Mouse (Mus musculus) layer of hippocampus, adult 2 months (tissue): ENCODE results near the gene Svs2. TPM values are rescaled to one million over a fixed set of nuclear protein-coding genes. Genes with fewer than 3 reads are reported as not detected.
"Not testable (repeated sequence)": the region's sequence is repeated elsewhere in the genome, so short reads cannot be mapped to it uniquely, and the experiment has no call there.

Experiments used
- DNase-seq, 2 experiments: peaks; one replicate each; pipeline ENCODE4 v3.0.0; 2022; ENCODE audit warnings: low spot score in 2 of 2
- H3K27ac ChIP-seq: fragments of 200-600 bp; 2 replicates; pipeline ENCODE4 v1.8.1; 2022
- H3K4me3 ChIP-seq: fragments of 200-600 bp; 2 replicates; pipeline ENCODE4 v1.8.1; 2022; ENCODE audit warnings: mild to moderate bottlenecking
- CTCF ChIP-seq: fragments of 200-600 bp; conservative IDR thresholded peaks from 2 replicates; pipeline ENCODE4 v1.8.1; 2022; ENCODE audit warnings: antibody characterized with exemption, mild to moderate bottlenecking, moderate library complexity
- long read RNA-seq, 2 experiments: library from polyadenylated mRNA; stranded (forward); transcript quantifications; one replicate each; pipeline ENCODE4 v2.0.0; 2021; ENCODE audit warnings: borderline mapping rate in 2 of 2
- total RNA-seq, 2 experiments: library from RNA; stranded (reverse); gene quantifications; 2 replicates each; pipeline ENCODE4 v1.2.3; 2021

The Svs2 gene
- total RNA-seq, result not detected
- long read RNA-seq, experiment 1, result 0 reads
- long read RNA-seq, experiment 2, result 0 reads

DNA sequence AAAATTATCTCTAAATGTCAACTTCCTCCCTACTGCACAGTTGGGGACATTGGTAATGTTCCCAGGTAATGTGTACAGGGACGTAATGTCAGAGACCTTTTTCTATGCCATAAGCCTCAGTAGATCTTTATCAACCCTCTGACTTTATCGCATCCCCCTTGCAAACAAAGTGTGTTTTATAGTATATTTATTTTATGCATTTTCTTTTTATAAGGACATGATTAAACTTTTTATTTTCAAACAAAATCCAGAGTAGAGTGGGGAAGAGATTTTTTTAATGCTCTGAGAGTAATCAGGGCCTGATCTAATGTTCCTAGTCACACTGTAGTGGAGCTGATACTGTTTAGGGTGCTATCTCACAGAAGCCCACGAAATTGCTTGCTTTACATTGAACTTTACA lies at the start of gene Svs2:
TSS of gene Svs2 (minus strand) at position 101 of the 400 bp plus-strand sequence.
- Histone ChIP-seq H3K27ac (no peak within 1 kb of the TSS), H3K4me3 (no peak within 1 kb of the TSS)
- no peak for TF ChIP-seq CTCF
- DNase-seq, result no peak

DNA sequence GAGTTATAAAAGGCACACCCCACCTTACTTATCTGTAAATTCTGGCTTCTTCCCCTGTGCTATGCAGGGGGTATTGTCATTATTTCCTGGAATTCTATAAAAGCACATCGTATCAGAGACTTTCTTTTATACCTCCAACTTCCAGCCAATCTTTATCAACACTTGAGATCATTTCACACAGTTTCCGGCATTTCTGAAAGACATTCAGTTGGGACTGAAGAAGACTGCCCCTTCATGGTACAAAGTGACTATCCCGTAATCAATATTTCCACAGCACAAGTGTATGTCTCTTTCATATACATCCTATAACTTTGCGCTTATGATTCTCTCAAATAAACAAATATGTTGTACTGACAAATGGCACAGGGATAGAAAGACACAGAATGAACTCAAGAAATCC lies 40.1 kb upstream of the Svs2 start, which contains the start of gene Svs4:
TSS of gene Svs4 (minus strand) at position 101 of the 400 bp plus-strand sequence.
- DNase-seq, result no peak
- no peak for TF ChIP-seq CTCF
- no peak within 1 kb of the TSS for H3K4me3 ChIP-seq
- H3K27ac ChIP-seq, result no peak within 1 kb of the TSS

DNA sequence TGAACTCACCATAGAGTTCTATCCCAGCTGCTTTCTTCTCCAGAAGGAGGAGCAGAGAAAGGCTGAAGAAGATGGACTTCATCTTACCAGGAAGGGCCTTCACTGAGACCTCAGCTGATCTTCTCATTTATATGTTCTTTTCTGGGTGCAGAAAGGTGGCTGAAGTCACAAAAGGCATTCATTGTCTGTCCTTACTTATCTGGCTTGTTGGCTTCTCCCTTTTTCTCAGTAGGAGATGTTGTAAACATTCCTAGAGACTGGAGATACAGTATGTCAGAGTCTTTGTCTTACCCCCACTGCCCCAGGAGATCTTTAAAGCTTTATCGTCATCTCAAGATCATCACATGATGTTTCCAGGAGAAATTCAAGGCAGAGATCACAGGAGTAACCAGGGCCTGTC lies 18.3 kb upstream of the Svs2 start, which contains the start of gene Svs3b:
TSS of gene Svs3b (minus strand) at position 101 of the 400 bp plus-strand sequence.
- not testable (repeated sequence) for H3K4me3 ChIP-seq, H3K27ac ChIP-seq, DNase-seq

- no peak for DNase-seq
- H3K27ac ChIP-seq, result no peak overlapping the region
- no peak overlapping the region for H3K4me3 ChIP-seq
- no peak for TF ChIP-seq CTCF
Measured at GRCm38 (mm10) chr2:164232671-164233070, 5.6 kb downstream of the Svs2 start.

- Histone ChIP-seq H3K4me3 (no peak overlapping the region), H3K27ac (no peak overlapping the region)
- no peak for DNase-seq
- no peak for TF ChIP-seq CTCF
Measured at GRCm38 (mm10) chr2:164228361-164229070, 9.8 kb downstream of the Svs2 start.

- DNase-seq, result no peak
- TF ChIP-seq CTCF, result no peak
- H3K4me3 ChIP-seq, result no peak within 1 kb of the TSS
- no peak within 1 kb of the TSS for H3K27ac ChIP-seq
Measured at GRCm38 (mm10) chr2:164221522-164221921, 16.7 kb downstream of the Svs2 start, which contains the start of gene Wfdc15b. Gene Wfdc15b, minus strand, starts transcription at chr2:164221660.

- DNase-seq, result no peak
- no peak overlapping the region for H3K4me3 ChIP-seq
- no peak overlapping the region for H3K27ac ChIP-seq
- no peak for TF ChIP-seq CTCF
Measured at GRCm38 (mm10) chr2:164219295-164219694, 19.0 kb downstream of the Svs2 start.

DNA sequence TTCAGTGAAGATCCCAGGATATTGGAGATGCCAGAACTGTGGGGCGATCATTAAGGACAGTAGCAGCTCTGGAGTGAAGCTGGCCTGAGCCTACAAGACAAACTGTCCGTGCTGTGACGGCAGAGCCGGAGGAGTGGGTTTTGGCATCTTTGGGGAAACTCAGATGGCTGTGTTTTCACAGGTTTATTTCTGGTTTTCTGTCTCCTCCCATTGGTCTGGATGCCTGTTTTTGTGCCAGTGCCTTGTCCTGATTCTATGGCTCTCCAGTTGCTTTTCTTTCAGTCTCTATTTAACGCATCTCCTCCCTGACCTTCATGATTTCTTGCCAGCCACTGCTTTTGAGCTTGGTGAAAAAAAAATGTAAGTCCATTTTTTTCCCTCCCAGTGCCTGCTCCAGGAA lies 25.6 kb downstream of the Svs2 start:
- no peak for TF ChIP-seq CTCF
- DNase-seq, result no peak
- Histone ChIP-seq H3K27ac (no peak overlapping the region), H3K4me3 (no peak overlapping the region)

GRCm38 (mm10) chr2:164210892-164211291 lies 27.4 kb downstream of the Svs2 start:
- Histone ChIP-seq H3K4me3 (no peak overlapping the region), H3K27ac (no peak overlapping the region)
- no peak for TF ChIP-seq CTCF
- no peak for DNase-seq

DNA sequence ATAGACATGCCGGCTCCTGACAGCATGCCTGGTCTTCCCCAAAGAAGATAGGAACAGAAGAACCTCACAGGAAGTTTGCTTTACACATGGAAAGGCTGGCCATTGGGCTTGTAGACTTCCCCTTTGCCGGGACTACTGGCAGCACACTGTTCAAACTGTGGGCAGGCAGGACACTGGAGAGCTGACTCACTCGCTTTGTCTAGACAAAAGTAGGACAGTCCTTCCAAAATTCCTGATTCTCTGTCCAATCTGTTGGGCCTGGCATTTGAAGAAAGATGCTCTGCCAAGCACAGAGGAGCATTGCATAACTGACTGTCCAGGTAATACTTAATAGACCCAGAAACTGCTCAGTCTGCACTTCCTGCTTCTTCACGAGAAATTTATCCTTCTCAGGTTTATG lies 31.6 kb downstream of the Svs2 start:
- no peak overlapping the region for H3K4me3 ChIP-seq
- no peak for TF ChIP-seq CTCF
- no peak overlapping the region for H3K27ac ChIP-seq
- no peak for DNase-seq

DNA sequence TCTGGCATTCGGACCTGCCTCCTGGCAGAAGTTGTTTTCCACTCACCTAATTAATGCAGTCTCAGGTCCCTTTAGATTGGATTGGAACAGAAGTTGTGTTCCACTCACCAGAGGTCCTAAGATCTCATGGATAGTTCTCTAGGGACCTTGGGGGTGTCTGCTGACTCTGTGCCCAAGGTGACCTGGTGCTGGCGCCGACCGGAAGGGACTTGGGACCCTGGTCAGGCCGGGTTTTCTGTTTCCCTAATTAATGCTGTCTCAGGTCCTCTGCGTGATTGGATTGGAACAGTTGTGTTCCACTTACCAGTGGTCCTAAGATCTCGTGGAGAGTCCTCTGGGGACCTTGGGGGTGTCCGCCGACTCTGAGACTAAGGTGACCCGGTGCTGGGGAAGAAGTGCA lies 32.3 kb downstream of the Svs2 start:
- H3K4me3 ChIP-seq, H3K27ac ChIP-seq, DNase-seq: not testable (repeated sequence)

DNA sequence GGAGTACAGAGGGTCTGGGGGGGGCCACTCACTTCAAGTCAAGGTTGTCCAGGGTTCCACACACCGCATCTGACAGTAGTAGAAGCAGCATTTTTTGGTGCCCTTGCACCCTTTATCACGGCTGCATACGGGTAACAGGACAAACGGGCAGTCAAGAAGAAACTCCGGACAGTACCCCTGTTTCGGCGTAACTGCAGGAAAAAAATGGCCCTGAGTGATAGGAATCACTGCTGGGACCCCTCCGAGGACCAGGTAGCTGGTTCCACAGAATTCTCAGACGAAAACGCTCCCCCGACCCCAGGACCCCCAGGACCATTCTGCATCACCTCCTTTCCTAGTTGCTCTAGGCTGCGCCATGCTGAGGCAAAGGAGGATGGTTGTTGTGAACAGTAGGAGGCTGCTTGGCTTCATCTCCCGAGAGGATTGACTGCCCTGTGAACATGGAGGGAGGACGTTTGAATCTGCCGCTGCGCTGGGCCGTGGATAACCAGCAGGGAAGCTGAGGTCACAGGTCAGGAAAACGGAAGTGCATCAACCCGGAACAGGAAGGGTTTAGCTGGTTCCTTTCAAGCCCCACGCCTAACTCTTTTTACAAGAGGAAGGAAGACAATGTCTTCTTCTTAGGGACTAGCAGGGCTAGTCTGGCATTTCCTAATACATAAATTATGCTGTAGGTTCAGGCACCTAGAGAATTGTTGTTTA lies 38.5 kb downstream of the Svs2 start, which contains the start of gene Wfdc15a:
TSS of gene Wfdc15a (minus strand) at position 505 of the 702 bp plus-strand sequence.
- no peak for DNase-seq
- no peak within 1 kb of the TSS for H3K4me3 ChIP-seq
- TF ChIP-seq CTCF, result no peak
- no peak within 1 kb of the TSS for H3K27ac ChIP-seq

- no peak for DNase-seq
- no peak for TF ChIP-seq CTCF
- no peak overlapping the region for H3K4me3 ChIP-seq
- no peak overlapping the region for H3K27ac ChIP-seq
Measured at GRCm38 (mm10) chr2:164196700-164196990, 41.6 kb downstream of the Svs2 start.
